Mouse (Mus musculus) thymus, adult 2 months (tissue): ENCODE results near the gene Nfkbiz.

Source experiments
- CTCF ChIP-seq: fragments of 200-500 bp; IDR thresholded peaks from 2 replicates; pipeline ENCODE4 v1.5.1; 2012; ENCODE audit warnings: mild to moderate bottlenecking, control low read depth, low read length, moderate library complexity, borderline replicate concordance; ENCODE audit not compliant: control insufficient read depth, poor library complexity, insufficient read depth; ENCODE audit errors: extremely low read depth
- POLR2A ChIP-seq: fragments of 200-500 bp; IDR thresholded peaks from 2 replicates; pipeline ENCODE4 v1.6.1; 2012; ENCODE audit warnings: mild to moderate bottlenecking, low read length, control low read depth, moderate library complexity; ENCODE audit not compliant: control insufficient read depth, poor library complexity, insufficient read depth; ENCODE audit errors: extremely low read depth

DNA sequence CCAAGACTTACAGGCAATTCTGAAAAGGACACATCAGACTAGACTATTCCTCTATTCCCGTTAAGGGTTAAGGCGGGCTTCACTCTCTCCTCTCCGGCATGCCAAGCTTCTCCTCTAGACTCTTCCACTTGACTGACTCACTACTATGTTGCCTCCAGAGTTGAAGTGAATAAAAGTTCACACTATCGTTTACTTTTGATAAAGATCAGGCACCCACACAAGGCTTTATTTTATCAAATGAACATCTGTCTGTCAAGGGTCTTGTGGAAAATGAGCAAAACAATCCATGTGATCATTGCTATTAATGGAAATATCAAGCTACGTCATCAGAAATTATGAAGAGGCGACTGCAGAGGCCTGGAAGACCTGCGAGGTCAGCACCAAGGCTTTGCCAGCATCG is 9.0 kb upstream of the Nfkbiz start:
- TF ChIP-seq CTCF (no peak), POLR2A (no peak)
